Mouse (Mus musculus) limb, embryonic 14.5 days (tissue): ENCODE measurements at regions not wholly inside any gene's neighbourhood (a gene's known extent, or its start where the extent isn't known, plus 50 kb on each side); places are given as distances from the start of the nearest gene placed in this dataset.

ENCODE experiments used
- ATAC-seq: fragments of 200-750 bp; cut with Nextera tagmentation; 2 replicates; pipeline ENCODE4 v1.8.0; 2017; ENCODE audit warnings: low read depth, moderate number of reproducible peaks, moderate TSS enrichment; ENCODE audit not compliant: low FRiP score
- DNase-seq: peaks from one replicate; pipeline ENCODE4 v3.0.0-alpha.2; 2015; ENCODE audit warnings: low spot score
- H3K27ac ChIP-seq: fragments of 300-500 bp; sonication (generic); replicated peaks from 2 replicates; pipeline ENCODE4 v1.5.1; 2014; ENCODE audit warnings: low read depth, mild to moderate bottlenecking, low read length, moderate library complexity, mixed read lengths
- H3K27me3 ChIP-seq: fragments of 300-500 bp; sonication (generic); 2 replicates; pipeline ENCODE4 v1.6.1; 2014; ENCODE audit warnings: low read length, mixed read lengths; ENCODE audit not compliant: control insufficient read depth, insufficient read depth
- H3K36me3 ChIP-seq: fragments of 300-500 bp; sonication (generic); 2 replicates; pipeline ENCODE4 v1.6.1; 2014; ENCODE audit warnings: mild to moderate bottlenecking, low read length, moderate library complexity, mixed read lengths; ENCODE audit not compliant: control insufficient read depth, insufficient read depth
- H3K4me1 ChIP-seq: fragments of 300-500 bp; sonication (generic); 2 replicates; pipeline ENCODE4 v1.6.1; 2014; ENCODE audit warnings: antibody characterized with exemption, low read length, mixed read lengths; ENCODE audit not compliant: control insufficient read depth, insufficient read depth
- H3K4me2 ChIP-seq: fragments of 300-500 bp; sonication (generic); replicated peaks from 2 replicates; pipeline ENCODE4 v1.6.1; 2014; ENCODE audit warnings: low read depth, mild to moderate bottlenecking, low read length, moderate library complexity; ENCODE audit not compliant: severe bottlenecking
- H3K4me3 ChIP-seq: fragments of 300-500 bp; sonication (generic); replicated peaks from 2 replicates; pipeline ENCODE4 v1.5.1; 2014; ENCODE audit warnings: low read length
- H3K9ac ChIP-seq: fragments of 300-500 bp; sonication (generic); 2 replicates; pipeline ENCODE4 v1.6.1; 2014; ENCODE audit warnings: mild to moderate bottlenecking, low read depth, low read length, moderate library complexity; ENCODE audit not compliant: severe bottlenecking
- H3K9me3 ChIP-seq: fragments of 300-500 bp; sonication (generic); 2 replicates; pipeline ENCODE4 v1.6.1; 2016; ENCODE audit warnings: low read length; ENCODE audit not compliant: control insufficient read depth
- POLR2A ChIP-seq: fragments of 200-500 bp; IDR thresholded peaks from 2 replicates; pipeline ENCODE4 v1.8.0; 2012; ENCODE audit warnings: inconsistent platforms, mild to moderate bottlenecking, moderate library complexity, borderline replicate concordance; ENCODE audit not compliant: insufficient read depth, insufficient read length; ENCODE audit errors: extremely low read depth
- WGBS: fragments of 180-500 bp; shearing (Covaris S2); extraction: QIAGEN DNeasy Blood & Tissue Kit; methylation state at CpG from one replicate; pipeline ENCODE4 v1.1.7; 2014; 5-methylcytosine and 5-hydroxymethylcytosine counted together

- 87% methylated on average over 3 of the region's 3 CpGs for WGBS
- Histone ChIP-seq H3K36me3 (no peaks in the 10 kb centered on the region), H3K4me2 (no peak overlapping the region), H3K27me3 (no peaks in the 10 kb centered on the region), H3K9me3 (no peaks in the 10 kb centered on the region), H3K4me3 (no peak overlapping the region), H3K27ac (no peak overlapping the region), H3K9ac (no peak overlapping the region), H3K4me1 (no peaks in the 10 kb centered on the region)
- TF ChIP-seq POLR2A = no peak
- ATAC-seq (no peak), DNase-seq (no peak)
Observed at GRCm38 (mm10) chr13:107533323-107533722, 510.9 kb upstream of the Smim15 start.

GRCm38 (mm10) chr13:107531528-107531927 lies 509.6 kb upstream of the Kif2a start:
- Histone ChIP-seq H3K27ac (no peak overlapping the region), H3K4me2 (no peak overlapping the region), H3K4me1 (no peaks in the 10 kb centered on the region), H3K9ac (no peak overlapping the region), H3K27me3 (no peaks in the 10 kb centered on the region), H3K4me3 (no peak overlapping the region), H3K36me3 (no peaks in the 10 kb centered on the region), H3K9me3 (no peaks in the 10 kb centered on the region)
- no peak for ATAC-seq
- TF ChIP-seq POLR2A = no peak
- DNase-seq = no peak
- WGBS = 48% methylated on average over 10 of the region's 10 CpGs

- H3K27ac ChIP-seq = no peak overlapping the region
- ATAC-seq = no peak
- H3K4me1 ChIP-seq = no peaks in the 10 kb centered on the region
- TF ChIP-seq POLR2A = no peak
- no peak overlapping the region for H3K9ac ChIP-seq
- 51% methylated on average over 8 of the region's 8 CpGs for WGBS
- H3K27me3 ChIP-seq = no peaks in the 10 kb centered on the region
- no peak overlapping the region for H3K4me3 ChIP-seq
- no peaks in the 10 kb centered on the region for H3K9me3 ChIP-seq
- no peak for DNase-seq
- no peaks in the 10 kb centered on the region for H3K36me3 ChIP-seq
- H3K4me2 ChIP-seq = no peak overlapping the region
Observed at GRCm38 (mm10) chr13:107531026-107531425, 509.1 kb upstream of the Kif2a start.

- Histone ChIP-seq H3K9me3 (no peaks in the 10 kb centered on the region), H3K4me2 (no peak overlapping the region), H3K36me3 (no peaks in the 10 kb centered on the region), H3K4me3 (no peak overlapping the region), H3K27ac (no peak overlapping the region), H3K9ac (no peak overlapping the region), H3K4me1 (no peaks in the 10 kb centered on the region), H3K27me3 (no peaks in the 10 kb centered on the region)
- no peak for TF ChIP-seq POLR2A
- WGBS = 84% methylated on average over 1 of the region's 1 CpGs
- DNase-seq (no peak), ATAC-seq (no peak)
Observed at GRCm38 (mm10) chr13:107530392-107530791, 508.5 kb upstream of the Kif2a start.

GRCm38 (mm10) chr13:107528724-107529456 lies 507.0 kb upstream of the Kif2a start:
- Histone ChIP-seq H3K4me2 (no peak overlapping the region), H3K9ac (no peak overlapping the region), H3K4me1 (no peaks in the 10 kb centered on the region), H3K27me3 (no peaks in the 10 kb centered on the region), H3K4me3 (no peak overlapping the region), H3K36me3 (no peaks in the 10 kb centered on the region), H3K9me3 (no peaks in the 10 kb centered on the region), H3K27ac (no peak overlapping the region)
- no peak for TF ChIP-seq POLR2A
- 73% methylated on average over 15 of the region's 15 CpGs for WGBS
- DNase-seq = no peak
- ATAC-seq = no peak
